ENCODE assay signal across 8 mouse cellular contexts in the genomic region with DNA sequence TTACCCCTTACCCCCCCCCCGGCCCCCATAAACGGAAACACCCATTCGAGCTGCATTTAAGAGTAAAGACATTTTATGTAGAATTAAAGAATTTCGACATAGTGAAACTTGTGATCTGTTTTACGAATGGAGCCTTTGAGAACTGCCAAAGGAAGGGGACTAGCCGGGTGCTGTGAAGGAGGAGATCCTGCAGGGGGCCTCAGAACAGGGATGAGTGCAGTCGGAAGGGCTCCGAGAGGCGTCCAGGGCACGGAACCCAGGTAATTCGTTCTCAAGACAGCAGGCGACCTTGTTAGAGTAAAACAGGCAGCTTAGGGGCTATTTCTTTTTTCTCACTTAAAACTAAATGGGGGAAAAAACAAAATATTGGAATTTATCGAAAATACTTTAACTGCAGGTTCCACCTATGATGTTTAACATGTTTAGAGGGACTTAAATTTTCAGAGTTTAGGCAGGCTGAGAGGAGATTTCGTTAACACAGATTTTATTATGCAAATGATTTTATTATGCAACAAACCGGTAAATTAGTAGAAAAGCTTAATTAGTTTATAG. TPM values are rescaled to one million over a fixed set of nuclear protein-coding genes. Genes with fewer than 3 reads are reported as not detected.
DNase-seq lines count a peak whose midpoint lies in the region; ATAC-seq and TF ChIP-seq lines count a peak whose summit lies in the region.

No protein-coding gene starts in this region.

- peak overlapping the region; percentile 59 for H3K4me2 ChIP-seq in liver, postnatal 0 days (ENCODE audit: low read depth, low read length)

- no peaks in the 10 kb centered on the region for H3K9me3 ChIP-seq in hindbrain, embryonic 10.5 days
- H3K9me3 ChIP-seq in liver, postnatal 0 days (ENCODE audit: low read length) = no peaks in the 10 kb centered on the region

- H3K27me3 ChIP-seq in testis, adult 2 months (ENCODE audit: control insufficient read depth, insufficient read depth, low read length) = no peaks in the 10 kb centered on the region
- no peaks in the 10 kb centered on the region for H3K27me3 ChIP-seq in hindbrain, embryonic 10.5 days (ENCODE audit: insufficient read depth, poor library complexity, severe bottlenecking)
- H3K27me3 ChIP-seq in liver, postnatal 0 days (ENCODE audit: insufficient read depth, low read length) = no peaks in the 10 kb centered on the region

- H3K4me1 ChIP-seq in testis, adult 2 months (ENCODE audit: control insufficient read depth, insufficient read depth, low read length) = no peaks in the 10 kb centered on the region
- peaks cover 9% of the 10 kb centered on the region; the same call in 1 of the 2 replicates for H3K4me1 ChIP-seq in hindbrain, embryonic 10.5 days (replicated peaks)
- no peaks in the 10 kb centered on the region for H3K4me1 ChIP-seq in liver, postnatal 0 days (ENCODE audit: insufficient read depth)

- no peak overlapping the region for H3K9ac ChIP-seq in liver, postnatal 0 days (replicated peaks)

- TF ChIP-seq POLR2A in testis, adult 2 months (IDR thresholded peaks at IDR 0.05; ENCODE audit: control insufficient read depth, low read depth, low read length) = no peak

- peak; percentile 68 for ATAC-seq in liver, postnatal 0 days

- no peaks in the 10 kb centered on the region for H3K36me3 ChIP-seq in testis, adult 2 months (ENCODE audit: control insufficient read depth, insufficient read depth, low read length)
- H3K36me3 ChIP-seq in hindbrain, embryonic 10.5 days = no peaks in the 10 kb centered on the region
- no peaks in the 10 kb centered on the region for H3K36me3 ChIP-seq in liver, postnatal 0 days (replicated peaks; ENCODE audit: insufficient read depth, low read length)

- 9% methylated on average over 15 of the region's 15 CpGs for WGBS in hindbrain, embryonic 10.5 days
- 5% methylated on average over 15 of the region's 15 CpGs for WGBS in liver, postnatal 0 days (ENCODE audit: insufficient replicate concordance)

- TF ChIP-seq CTCF in testis, adult 2 months (IDR thresholded peaks at IDR 0.05; ENCODE audit: control insufficient read depth, insufficient read depth, insufficient replicate concordance, low read depth, low read length) = no peak
- TF ChIP-seq CTCF in liver, postnatal 0 days (IDR thresholded peaks at IDR 0.05; ENCODE audit: low read depth) = peak; percentile 69

- peak; percentile 47 to 64 for DNase-seq in cerebellum, postnatal 10 days
- no peak for DNase-seq in cerebellum, adult 8-10 months
- DNase-seq in testis, postnatal 14 days (ENCODE audit: low spot score) = no peak
- peak; percentile 64 for DNase-seq in hindbrain, embryonic 10.5 days (ENCODE audit: low spot score)
- DNase-seq in liver, postnatal 0 days = peak; percentile 75
- peak; percentile 58 to 80 for DNase-seq in thymus, postnatal 10 days (ENCODE audit: low spot score in 2 of 2)
- no peak for DNase-seq in left cerebral cortex, adult 8-10 months (ENCODE audit: low spot score in 2 of 2)

- H3K27ac ChIP-seq in testis, adult 2 months (ENCODE audit: control insufficient read depth, insufficient read depth, low read depth, low read length) = no peak overlapping the region
- no peak overlapping the region for H3K27ac ChIP-seq in hindbrain, embryonic 10.5 days
- no peak overlapping the region for H3K27ac ChIP-seq in liver, postnatal 0 days (ENCODE audit: low read depth)

- peak overlapping the region; percentile 11; the same call in 1 of the 2 replicates for H3K4me3 ChIP-seq in testis, adult 2 months (ENCODE audit: control insufficient read depth, low read depth, low read length)
- H3K4me3 ChIP-seq in hindbrain, embryonic 10.5 days = no peak overlapping the region; the same call in 1 of the 2 replicates
- H3K4me3 ChIP-seq in liver, postnatal 0 days (ENCODE audit: low read depth, low read length) = peak overlapping the region; percentile 5; the same call in 1 of the 2 replicates

- no peak for TF ChIP-seq EP300 in liver, postnatal 0 days (IDR thresholded peaks at IDR 0.05; ENCODE audit: low read depth)

RNA-seq across cellular contexts. Expression of a gene that starts 12.5 kb away (rescaled TPM):
- polyA plus RNA-seq in testis, adult 2 months (2012; rRNA removed) = 68.9 and 76.0 TPM in 2 replicates
- 127 and 143 TPM in 2 replicates for polyA plus RNA-seq in hindbrain, embryonic 10.5 days (2016; fragmentation: Nextera tagmentation; extraction: Ambion mirVana)
- polyA plus RNA-seq in liver, postnatal 0 days (2015; fragmentation: Nextera tagmentation; extraction: Ambion mirVana) = 29.7 and 31.3 TPM in 2 replicates
- not detected for total RNA-seq in left cerebral cortex, adult 8-10 months (2022)

RNA-seq across cellular contexts. Expression of a gene that starts 36.6 kb away (rescaled TPM):
- 36.2 and 45.4 TPM in 2 replicates for polyA plus RNA-seq in testis, adult 2 months (2012; rRNA removed)
- 122 and 128 TPM in 2 replicates for polyA plus RNA-seq in hindbrain, embryonic 10.5 days (2016; fragmentation: Nextera tagmentation; extraction: Ambion mirVana)
- polyA plus RNA-seq in liver, postnatal 0 days (2015; fragmentation: Nextera tagmentation; extraction: Ambion mirVana) = 23.4 and 26.3 TPM in 2 replicates
- 10 to 100 TPM; 45.2 to 57.3 (median 55.6) TPM for total RNA-seq in left cerebral cortex, adult 8-10 months (2022)

Comparison
In these comparisons a context has a peak if more than half of its experiments do, and no peak if none do; other contexts are left out.
1. DNase-seq: peak in cerebellum, postnatal 10 days (2 of 2), hindbrain, embryonic 10.5 days (single experiment), liver, postnatal 0 days (single experiment) and thymus, postnatal 10 days (2 of 2); none in cerebellum, adult 8-10 months (single experiment), testis, postnatal 14 days (single experiment) and left cerebral cortex, adult 8-10 months (0 of 2).